Mouse (Mus musculus): ENCODE results near the gene Cwh43. TPM values are rescaled to one million over a fixed set of nuclear protein-coding genes. Genes with fewer than 3 reads are reported as not detected.

Cwh43 gene
- 0.25 and 9.2 TPM in 2 replicates for polyA plus RNA-seq (2012; rRNA removed; ENCODE audit: low replicate concordance)

GRCm38 (mm10) chr5:73405981-73406722, at the start of gene Cwh43:
TSS of gene Cwh43 (plus strand) at chr5:73406075.

GRCm38 (mm10) chr5:73480700-73481099, 74.8 kb downstream of the Cwh43 start, which contains the start of gene Dcun1d4:
TSS of gene Dcun1d4 (plus strand) at chr5:73481000.

Other genes starting within 250 kb of the Cwh43 start
- 43.3 and 47.6 TPM in 2 replicates for gene Fryl, start 149.5 kb upstream of the Cwh43 start, polyA plus RNA-seq (2012; rRNA removed; ENCODE audit: low replicate concordance)
- 29.0 and 58.0 TPM in 2 replicates for gene Ociad1, start 113.3 kb upstream of the Cwh43 start, polyA plus RNA-seq (2012; rRNA removed; ENCODE audit: low replicate concordance)
- 9.3 and 10.8 TPM in 2 replicates for gene Ociad2, start 65.0 kb upstream of the Cwh43 start, polyA plus RNA-seq (2012; rRNA removed; ENCODE audit: low replicate concordance)
- 1.7 and 2.1 TPM in 2 replicates for gene Dcun1d4, start 74.9 kb downstream of the Cwh43 start, polyA plus RNA-seq (2012; rRNA removed; ENCODE audit: low replicate concordance)
- gene Lrrc66, start 226.5 kb downstream of the Cwh43 start, polyA plus RNA-seq (2012; rRNA removed; ENCODE audit: low replicate concordance), result 3.6 and 5.9 TPM in 2 replicates
- 0.97 and 1.2 TPM in 2 replicates for gene Sgcb, start 241.7 kb downstream of the Cwh43 start, polyA plus RNA-seq (2012; rRNA removed; ENCODE audit: low replicate concordance)
- 0.06 and 0.07 TPM in 2 replicates for gene Spata18, start 245.3 kb downstream of the Cwh43 start, polyA plus RNA-seq (2012; rRNA removed; ENCODE audit: low replicate concordance)